Mouse (Mus musculus): ENCODE measurements around the gene Gm26897. TPM values are rescaled to one million over a fixed set of nuclear protein-coding genes. Genes with fewer than 3 reads are reported as not detected.

The Gm26897 gene
- polyA plus RNA-seq, 1 experiment, result not detected

- H3K4me1 ChIP-seq (ENCODE audit: control insufficient read depth, insufficient read depth, low read length), result no peaks in the 10 kb centered on the region
- H3K4me3 ChIP-seq (ENCODE audit: low read depth, low read length), result no peak overlapping the region
- H3K9me3 ChIP-seq (replicated peaks; ENCODE audit: control insufficient read depth, insufficient read depth, low read length, poor library complexity, severe bottlenecking), result no peaks in the 10 kb centered on the region
- no peak for TF ChIP-seq POLR2A (IDR thresholded peaks at IDR 0.05; ENCODE audit: insufficient read depth, low read length)
- TF ChIP-seq EP300 (IDR thresholded peaks at IDR 0.05; ENCODE audit: insufficient read depth, low read depth, low read length), result no peak
- TF ChIP-seq CTCF (IDR thresholded peaks at IDR 0.05; ENCODE audit: low read depth, low read length), result no peak
- no peaks in the 10 kb centered on the region for H3K27me3 ChIP-seq (ENCODE audit: control insufficient read depth, insufficient read depth, low read length, poor library complexity, severe bottlenecking)
- H3K9ac ChIP-seq (ENCODE audit: low read depth, poor library complexity, severe bottlenecking), result no peak overlapping the region
- no peaks in the 10 kb centered on the region for H3K36me3 ChIP-seq (ENCODE audit: control insufficient read depth, insufficient read depth, low read length, poor library complexity, severe bottlenecking)
- H3K27ac ChIP-seq (ENCODE audit: insufficient read depth, low read length), result no peak overlapping the region
These were observed 8.4 kb upstream of the Gm26897 start for GRCm38 (mm10) chr5:111725195-111725920.

GRCm38 (mm10) chr5:111728411-111728810, 5.3 kb upstream of the Gm26897 start:
- Histone ChIP-seq H3K9me3 (replicated peaks; ENCODE audit: control insufficient read depth, insufficient read depth, low read length, poor library complexity, severe bottlenecking) (no peaks in the 10 kb centered on the region), H3K36me3 (ENCODE audit: control insufficient read depth, insufficient read depth, low read length, poor library complexity, severe bottlenecking) (no peaks in the 10 kb centered on the region), H3K9ac (ENCODE audit: low read depth, poor library complexity, severe bottlenecking) (no peak overlapping the region), H3K27me3 (ENCODE audit: control insufficient read depth, insufficient read depth, low read length, poor library complexity, severe bottlenecking) (no peaks in the 10 kb centered on the region), H3K27ac (ENCODE audit: insufficient read depth, low read length) (no peak overlapping the region), H3K4me3 (ENCODE audit: low read depth, low read length) (no peak overlapping the region), H3K4me1 (ENCODE audit: control insufficient read depth, insufficient read depth, low read length) (no peaks in the 10 kb centered on the region)
- TF ChIP-seq POLR2A (IDR thresholded peaks at IDR 0.05; ENCODE audit: insufficient read depth, low read length) (no peak), EP300 (IDR thresholded peaks at IDR 0.05; ENCODE audit: insufficient read depth, low read depth, low read length) (no peak), CTCF (IDR thresholded peaks at IDR 0.05; ENCODE audit: low read depth, low read length) (no peak)

GRCm38 (mm10) chr5:111730560-111731167, 3.1 kb upstream of the Gm26897 start:
- Histone ChIP-seq H3K27me3 (ENCODE audit: control insufficient read depth, insufficient read depth, low read length, poor library complexity, severe bottlenecking) (no peaks in the 10 kb centered on the region), H3K36me3 (ENCODE audit: control insufficient read depth, insufficient read depth, low read length, poor library complexity, severe bottlenecking) (no peaks in the 10 kb centered on the region), H3K27ac (ENCODE audit: insufficient read depth, low read length) (no peak overlapping the region), H3K9ac (ENCODE audit: low read depth, poor library complexity, severe bottlenecking) (no peak overlapping the region), H3K9me3 (replicated peaks; ENCODE audit: control insufficient read depth, insufficient read depth, low read length, poor library complexity, severe bottlenecking) (no peaks in the 10 kb centered on the region), H3K4me1 (ENCODE audit: control insufficient read depth, insufficient read depth, low read length) (no peaks in the 10 kb centered on the region), H3K4me3 (ENCODE audit: low read depth, low read length) (no peak overlapping the region)
- TF ChIP-seq CTCF (IDR thresholded peaks at IDR 0.05; ENCODE audit: low read depth, low read length) (no peak), POLR2A (IDR thresholded peaks at IDR 0.05; ENCODE audit: insufficient read depth, low read length) (no peak), EP300 (IDR thresholded peaks at IDR 0.05; ENCODE audit: insufficient read depth, low read depth, low read length) (no peak)

DNA sequence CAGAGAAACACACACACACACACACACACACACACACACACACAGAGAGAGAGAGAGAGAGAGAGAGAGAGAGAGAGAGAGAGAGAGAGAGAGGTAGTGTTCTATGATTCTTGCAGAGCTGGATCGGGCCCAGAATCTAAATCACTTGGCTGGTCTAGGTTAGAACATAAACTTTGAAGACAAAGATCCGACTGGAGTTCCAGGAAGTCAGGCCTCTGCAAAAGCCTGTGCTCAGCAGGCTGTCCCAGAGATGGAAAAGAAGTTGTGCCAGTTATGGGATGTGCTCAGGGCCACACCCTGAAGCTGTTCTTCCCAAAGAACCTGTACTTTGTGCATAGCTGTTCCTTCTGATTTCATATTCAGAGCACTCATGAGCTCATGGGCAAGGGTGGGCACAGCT, 1.5 kb upstream of the Gm26897 start:
- Histone ChIP-seq H3K27ac (ENCODE audit: insufficient read depth, low read length) (no peak overlapping the region), H3K27me3 (ENCODE audit: control insufficient read depth, insufficient read depth, low read length, poor library complexity, severe bottlenecking) (no peaks in the 10 kb centered on the region), H3K36me3 (ENCODE audit: control insufficient read depth, insufficient read depth, low read length, poor library complexity, severe bottlenecking) (no peaks in the 10 kb centered on the region), H3K4me1 (ENCODE audit: control insufficient read depth, insufficient read depth, low read length) (no peaks in the 10 kb centered on the region), H3K9me3 (replicated peaks; ENCODE audit: control insufficient read depth, insufficient read depth, low read length, poor library complexity, severe bottlenecking) (no peaks in the 10 kb centered on the region), H3K9ac (ENCODE audit: low read depth, poor library complexity, severe bottlenecking) (no peak overlapping the region), H3K4me3 (ENCODE audit: low read depth, low read length) (no peak overlapping the region)
- TF ChIP-seq EP300 (IDR thresholded peaks at IDR 0.05; ENCODE audit: insufficient read depth, low read depth, low read length) (no peak), POLR2A (IDR thresholded peaks at IDR 0.05; ENCODE audit: insufficient read depth, low read length) (no peak), CTCF (IDR thresholded peaks at IDR 0.05; ENCODE audit: low read depth, low read length) (no peak)

- Histone ChIP-seq H3K27me3 (ENCODE audit: control insufficient read depth, insufficient read depth, low read length, poor library complexity, severe bottlenecking) (no peaks in the 10 kb centered on the region), H3K9me3 (replicated peaks; ENCODE audit: control insufficient read depth, insufficient read depth, low read length, poor library complexity, severe bottlenecking) (no peaks in the 10 kb centered on the region), H3K4me1 (ENCODE audit: control insufficient read depth, insufficient read depth, low read length) (peaks cover 2% of the 10 kb centered on the region), H3K27ac (ENCODE audit: insufficient read depth, low read length) (no peak overlapping the region), H3K36me3 (ENCODE audit: control insufficient read depth, insufficient read depth, low read length, poor library complexity, severe bottlenecking) (no peaks in the 10 kb centered on the region), H3K9ac (ENCODE audit: low read depth, poor library complexity, severe bottlenecking) (no peak overlapping the region), H3K4me3 (ENCODE audit: low read depth, low read length) (no peak overlapping the region)
- TF ChIP-seq POLR2A (IDR thresholded peaks at IDR 0.05; ENCODE audit: insufficient read depth, low read length) (no peak), CTCF (IDR thresholded peaks at IDR 0.05; ENCODE audit: low read depth, low read length) (no peak), EP300 (IDR thresholded peaks at IDR 0.05; ENCODE audit: insufficient read depth, low read depth, low read length) (no peak)
These were observed 5.8 kb downstream of the Gm26897 start for GRCm38 (mm10) chr5:111739480-111739879.
